In genomic region chr4:133240490-133240921, GRCm38 (mm10) we compare ENCODE assay signal across 7 mouse cellular contexts. TPM values are rescaled to one million over a fixed set of nuclear protein-coding genes. Genes with fewer than 3 reads are reported as not detected.
DNase-seq lines count a peak whose midpoint lies in the region; ATAC-seq and TF ChIP-seq lines count a peak whose summit lies in the region.

TSS of gene Map3k6 (plus strand) at chr4:133240818.

- TF ChIP-seq RAD21 in MEL (IDR thresholded peaks at IDR 0.05; ENCODE audit: low read depth, low read length), result no peak

- TF ChIP-seq CTCF in MEL (IDR thresholded peaks at IDR 0.05 in 2 of 3, conservative IDR thresholded peaks at IDR 0.05 in 1 of 3; ENCODE audit: control insufficient read depth in 1 of 3, insufficient read depth in 1 of 3, low read depth in 2 of 3, low read length in 3 of 3, poor library complexity in 1 of 3, severe bottlenecking in 1 of 3), result no peak

- H3K9me3 ChIP-seq in MEL (replicated peaks; ENCODE audit: insufficient read depth, low read length), result no peaks in the 10 kb centered on the region
- H3K9me3 ChIP-seq in forebrain, embryonic 15.5 days, result no peaks in the 10 kb centered on the region
- no peaks in the 10 kb centered on the region for H3K9me3 ChIP-seq in hindbrain, embryonic 11.5 days (ENCODE audit: control insufficient read depth, low read length)
- H3K9me3 ChIP-seq in limb, embryonic 15.5 days, result no peaks in the 10 kb centered on the region
- H3K9me3 ChIP-seq in midbrain, embryonic 15.5 days, result no peaks in the 10 kb centered on the region

- peak; percentile 72 for DNase-seq in MEL (ENCODE audit: low read depth, low spot score)
- DNase-seq in adrenal gland, postnatal 36 days, result peak; percentile 90
- peak; percentile 32 for DNase-seq in hindbrain, embryonic 11.5 days (ENCODE audit: low spot score)
- DNase-seq in urinary bladder, postnatal 14 days (ENCODE audit: low spot score), result peak; percentile 90

- TF ChIP-seq POLR2A in MEL (IDR thresholded peaks at IDR 0.05; ENCODE audit: control insufficient read depth in 1 of 2, insufficient read depth in 1 of 2, low read depth in 1 of 2, low read length in 2 of 2, poor library complexity in 1 of 2), result no peak

- peak within 1 kb of the TSS; percentile 75 to 85 for H3K4me3 ChIP-seq in MEL (ENCODE audit: control insufficient read depth in 1 of 2, insufficient read depth in 1 of 2, low read depth in 2 of 2, low read length in 2 of 2)
- H3K4me3 ChIP-seq in forebrain, embryonic 15.5 days, result peak within 1 kb of the TSS; percentile 46
- H3K4me3 ChIP-seq in hindbrain, embryonic 11.5 days (ENCODE audit: low read depth, low read length), result peak within 1 kb of the TSS; percentile 39
- H3K4me3 ChIP-seq in limb, embryonic 15.5 days, result peak within 1 kb of the TSS; percentile 67
- H3K4me3 ChIP-seq in midbrain, embryonic 15.5 days, result peak within 1 kb of the TSS; percentile 49

- no peak for TF ChIP-seq EP300 in MEL (IDR thresholded peaks at IDR 0.05; ENCODE audit: low read depth in 1 of 2, low read length in 2 of 2)

- peak within 1 kb of the TSS; percentile 94 for H3K27ac ChIP-seq in MEL (ENCODE audit: control insufficient read depth, low read depth, low read length)
- H3K27ac ChIP-seq in forebrain, embryonic 15.5 days (replicated peaks), result no peak within 1 kb of the TSS
- 0 out of 2 replicates have a peak within 1 kb of the TSS, but pooled peaks have one; percentile 17 for H3K27ac ChIP-seq in hindbrain, embryonic 11.5 days (ENCODE audit: low read depth, low read length)
- H3K27ac ChIP-seq in limb, embryonic 15.5 days, result peak within 1 kb of the TSS; percentile 86
- H3K27ac ChIP-seq in midbrain, embryonic 15.5 days, result no peak within 1 kb of the TSS

- H3K79me2 ChIP-seq in MEL (ENCODE audit: control insufficient read depth, insufficient read depth, low read length, poor library complexity), result peaks cover 8% of the 10 kb centered on the region

- 2% methylated on average over 16 of the region's 16 CpGs for WGBS in forebrain, embryonic 15.5 days
- WGBS in hindbrain, embryonic 11.5 days, result 2% methylated on average over 16 of the region's 16 CpGs
- 12% methylated on average over 16 of the region's 16 CpGs for WGBS in limb, embryonic 15.5 days
- WGBS in midbrain, embryonic 15.5 days, result 9% methylated on average over 16 of the region's 16 CpGs

- peaks cover 0 to 34% of the 10 kb centered on the region in 2 experiments; a peak in 2 of 4 replicates for H3K36me3 ChIP-seq in MEL (ENCODE audit: control insufficient read depth in 1 of 2, insufficient read depth in 2 of 2, low read length in 2 of 2)
- no peaks in the 10 kb centered on the region for H3K36me3 ChIP-seq in forebrain, embryonic 15.5 days
- H3K36me3 ChIP-seq in hindbrain, embryonic 11.5 days (ENCODE audit: control insufficient read depth, insufficient read depth, low read length), result no peaks in the 10 kb centered on the region
- H3K36me3 ChIP-seq in limb, embryonic 15.5 days, result no peaks in the 10 kb centered on the region
- no peaks in the 10 kb centered on the region for H3K36me3 ChIP-seq in midbrain, embryonic 15.5 days (replicated peaks)

- peak; percentile 4; the same call in 1 of the 2 replicates for ATAC-seq in forebrain, embryonic 15.5 days (replicated peaks)
- peak; percentile 32; the same call in 1 of the 2 replicates for ATAC-seq in hindbrain, embryonic 11.5 days (ENCODE audit: low FRiP score)
- ATAC-seq in limb, embryonic 15.5 days (ENCODE audit: insufficient number of reproducible peaks, low FRiP score, low TSS enrichment, low read depth), result peak; percentile 11; the same call in 1 of the 2 replicates
- ATAC-seq in midbrain, embryonic 15.5 days (replicated peaks), result 0 out of 2 replicates have a peak, but pooled peaks have one; percentile 21

- no peaks in the 10 kb centered on the region for H3K27me3 ChIP-seq in MEL (ENCODE audit: control insufficient read depth in 1 of 2, insufficient read depth in 2 of 2, low read length in 2 of 2)
- H3K27me3 ChIP-seq in forebrain, embryonic 15.5 days, result peaks cover 46% of the 10 kb centered on the region
- peaks cover 25% of the 10 kb centered on the region for H3K27me3 ChIP-seq in hindbrain, embryonic 11.5 days (ENCODE audit: control insufficient read depth, insufficient read depth, low read length)
- H3K27me3 ChIP-seq in limb, embryonic 15.5 days, result peaks cover 49% of the 10 kb centered on the region
- peaks cover 50% of the 10 kb centered on the region for H3K27me3 ChIP-seq in midbrain, embryonic 15.5 days (replicated peaks)

- peak within 1 kb of the TSS; percentile 64 for H3K4me2 ChIP-seq in forebrain, embryonic 15.5 days (replicated peaks)
- peak within 1 kb of the TSS; percentile 72 for H3K4me2 ChIP-seq in hindbrain, embryonic 11.5 days (replicated peaks; ENCODE audit: low read depth, low read length)
- H3K4me2 ChIP-seq in limb, embryonic 15.5 days, result peak within 1 kb of the TSS; percentile 95
- peak within 1 kb of the TSS; percentile 74 for H3K4me2 ChIP-seq in midbrain, embryonic 15.5 days

- H3K9ac ChIP-seq in MEL (ENCODE audit: control insufficient read depth, low read depth, low read length, poor library complexity, severe bottlenecking), result peak within 1 kb of the TSS; percentile 74
- peak within 1 kb of the TSS; percentile 29 for H3K9ac ChIP-seq in forebrain, embryonic 15.5 days (replicated peaks)
- H3K9ac ChIP-seq in hindbrain, embryonic 11.5 days (ENCODE audit: low read depth, low read length), result peak within 1 kb of the TSS; percentile 35; the same call in 1 of the 2 replicates
- H3K9ac ChIP-seq in limb, embryonic 15.5 days, result peak within 1 kb of the TSS; percentile 62
- H3K9ac ChIP-seq in midbrain, embryonic 15.5 days, result peak within 1 kb of the TSS; percentile 36; the same call in 1 of the 2 replicates

- peaks cover 10 to 53% of the 10 kb centered on the region in 2 experiments for H3K4me1 ChIP-seq in MEL (ENCODE audit: control insufficient read depth in 1 of 2, insufficient read depth in 2 of 2, low read length in 2 of 2)
- H3K4me1 ChIP-seq in forebrain, embryonic 15.5 days, result peaks cover 9% of the 10 kb centered on the region; the same call in 1 of the 2 replicates
- no peaks in the 10 kb centered on the region for H3K4me1 ChIP-seq in hindbrain, embryonic 11.5 days (replicated peaks; ENCODE audit: control insufficient read depth, insufficient read depth, low read length)
- peaks cover 16% of the 10 kb centered on the region for H3K4me1 ChIP-seq in limb, embryonic 15.5 days
- peaks cover 11% of the 10 kb centered on the region for H3K4me1 ChIP-seq in midbrain, embryonic 15.5 days

TF ChIP-seq in MEL, 35 proteins besides CTCF, POLR2A, EP300 and RAD21:
- TF ChIP-seq MXI1 (IDR thresholded peaks at IDR 0.05; ENCODE audit: low read depth, low read length) (peak; percentile 66; the same call in 1 of the 2 replicates), SMC3 (IDR thresholded peaks at IDR 0.05; ENCODE audit: low read depth, low read length) (no peak), MYB (IDR thresholded peaks at IDR 0.05; ENCODE audit: low read depth, low read length) (no peak)

RNA-seq across cellular contexts. Expression of gene Map3k6, which starts in this region (rescaled TPM):
- 12.1 and 21.9 TPM in 2 replicates for total RNA-seq in MEL (2012; rRNA removed)
- polyA plus RNA-seq in MEL (2012; ENCODE audit: insufficient read depth in 1 of 2, insufficient read length in 2 of 2, low read depth in 1 of 2, low replicate concordance in 2 of 2, missing spikeins in 1 of 2), result 10 to 100 TPM in 1 of 2 experiments, not detected in 1; 19.1 TPM
- 10 to 100 TPM; 15.9 to 38.8 TPM for total RNA-seq in adrenal gland, postnatal 36 days (2021)
- polyA plus RNA-seq in forebrain, embryonic 15.5 days (2015; fragmentation: Nextera tagmentation; extraction: Ambion mirVana), result 1.7 and 1.8 TPM in 2 replicates
- polyA plus RNA-seq in hindbrain, embryonic 11.5 days (2014; fragmentation: Nextera tagmentation; extraction: Ambion mirVana), result 2.7 and 3.0 TPM in 2 replicates
- 21.3 and 21.4 TPM in 2 replicates for polyA plus RNA-seq in limb, embryonic 15.5 days (2015; fragmentation: Nextera tagmentation; extraction: Ambion mirVana)
- polyA plus RNA-seq in midbrain, embryonic 15.5 days (2015; fragmentation: Nextera tagmentation; extraction: Ambion mirVana), result 1.6 and 2.0 TPM in 2 replicates

Comparison
In these comparisons a context has a peak if more than half of its experiments do, and no peak if none do; other contexts are left out.
1. DNase-seq: peak in every context shown above with its lines; median percentile 90 in adrenal gland, postnatal 36 days; 90 in urinary bladder, postnatal 14 days; 72 in MEL; 32 in hindbrain, embryonic 11.5 days.
2. H3K27ac ChIP-seq: peak in MEL (single experiment), hindbrain, embryonic 11.5 days (single experiment) and limb, embryonic 15.5 days (single experiment); none in forebrain, embryonic 15.5 days (single experiment) and midbrain, embryonic 15.5 days (single experiment).
3. Peak in every context shown above with its lines, with median percentiles within 50 percentile points of each other: H3K4me3 ChIP-seq, H3K9ac ChIP-seq, ATAC-seq and H3K4me2 ChIP-seq.